Mouse (Mus musculus) small intestine, adult 2 months (tissue): Measurements from ENCODE around the gene Ebf1. TPM values are rescaled to one million over a fixed set of nuclear protein-coding genes. Genes with fewer than 3 reads are reported as not detected.
A peak's percentile ranks its signal among the peaks of the same experiment; 100 is the strongest.

Source experiments
- H3K27ac ChIP-seq: fragments of 200-500 bp; 2 replicates; pipeline ENCODE4 v1.5.1; 2012; ENCODE audit warnings: low read depth, low read length, control low read depth, inconsistent platforms; ENCODE audit not compliant: insufficient read depth
- H3K27me3 ChIP-seq: fragments of 200-500 bp; 2 replicates; pipeline ENCODE4 v1.6.1; 2012; ENCODE audit warnings: mild to moderate bottlenecking, moderate library complexity, low read length, inconsistent platforms; ENCODE audit not compliant: control insufficient read depth, insufficient read depth
- H3K36me3 ChIP-seq: fragments of 200-500 bp; 2 replicates; pipeline ENCODE4 v1.6.1; 2012; ENCODE audit warnings: mild to moderate bottlenecking, low read length, control low read depth, inconsistent platforms; ENCODE audit not compliant: control insufficient read depth, insufficient read depth
- H3K4me1 ChIP-seq: fragments of 200-500 bp; 2 replicates; pipeline ENCODE4 v1.6.1; 2012; ENCODE audit warnings: low read length, inconsistent platforms, mixed read lengths; ENCODE audit not compliant: control insufficient read depth, insufficient read depth, insufficient read length
- H3K4me3 ChIP-seq: fragments of 200-500 bp; 2 replicates; pipeline ENCODE4 v1.5.1; 2012; ENCODE audit warnings: low read depth, mild to moderate bottlenecking, control low read depth, inconsistent platforms, low read length, moderate library complexity
- CTCF ChIP-seq: fragments of 200-500 bp; IDR thresholded peaks from 2 replicates; pipeline ENCODE4 v1.5.1; 2012; ENCODE audit warnings: low read depth, mild to moderate bottlenecking, control low read depth, inconsistent platforms, low read length, moderate library complexity, mixed read lengths; ENCODE audit not compliant: insufficient replicate concordance, insufficient read length; ENCODE audit errors: extremely low read depth
- POLR2A ChIP-seq: fragments of 200-500 bp; IDR thresholded peaks from 2 replicates; pipeline ENCODE4 v1.6.1; 2012; ENCODE audit warnings: low read depth, mild to moderate bottlenecking, control low read depth, inconsistent platforms, low read length, moderate library complexity
- WGBS: fragments of 180-500 bp; shearing (Covaris S2); methylation state at CpG from one replicate; pipeline ENCODE4 v1.1.7; 2018; 5-methylcytosine and 5-hydroxymethylcytosine counted together
- polyA plus RNA-seq: library from polyadenylated mRNA; depleted of rRNA; stranded (reverse); fragments of >200 nt; gene quantifications from 2 replicates; pipeline ENCODE4 v1.2.3, GENCODE M21; 2012

Ebf1 gene
- polyA plus RNA-seq, 1 experiment: 2.5 TPM

- WGBS: 8% methylated on average over 11 of the region's 11 CpGs
- Histone ChIP-seq H3K4me1 (no peaks in the 10 kb centered on the region), H3K36me3 (no peaks in the 10 kb centered on the region), H3K27me3 (no peaks in the 10 kb centered on the region), H3K27ac (no peak overlapping the region), H3K4me3 (peak overlapping the region; percentile 9; the same call in 1 of the 2 replicates)
- TF ChIP-seq POLR2A (no peak), CTCF (peak; percentile 58; the same call in 1 of the 2 replicates)
Observed at GRCm38 (mm10) chr11:44581277-44581683, 35.8 kb upstream of the Ebf1 start.

DNA sequence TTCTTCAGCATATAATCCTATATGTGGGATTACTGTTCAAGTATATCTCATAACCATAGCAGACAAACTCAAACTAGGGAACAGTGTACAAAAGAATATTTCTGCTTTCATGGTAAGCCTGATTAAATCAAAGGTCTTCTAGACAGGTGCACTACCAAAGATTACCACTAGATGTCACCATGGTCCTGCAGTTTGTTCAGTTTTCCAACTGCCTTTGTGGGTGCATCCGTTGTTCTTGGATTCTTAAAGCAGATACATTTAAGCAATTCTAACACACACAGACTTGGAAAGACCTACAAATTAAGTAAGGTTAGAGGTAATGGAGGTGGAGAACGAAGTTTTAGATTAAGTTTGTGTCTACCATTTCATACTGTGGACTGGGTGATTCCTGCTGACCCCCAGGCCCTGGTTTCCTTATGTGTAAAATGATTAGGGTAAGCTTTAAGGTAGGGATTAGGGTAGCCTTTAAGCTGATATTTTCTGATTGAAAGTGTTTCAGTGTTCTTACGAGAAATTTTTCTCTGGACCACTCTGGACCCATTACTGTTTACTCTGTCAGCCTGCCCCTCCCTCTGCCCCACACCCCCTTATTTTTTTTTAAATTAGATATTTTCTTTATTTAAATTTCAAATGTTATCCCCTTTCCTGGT lies 30.9 kb upstream of the Ebf1 start:
- Histone ChIP-seq H3K36me3 (no peaks in the 10 kb centered on the region), H3K27ac (no peak overlapping the region), H3K27me3 (no peaks in the 10 kb centered on the region), H3K4me1 (no peaks in the 10 kb centered on the region), H3K4me3 (no peak overlapping the region)
- 13% methylated on average over 3 of the region's 3 CpGs for WGBS
- TF ChIP-seq POLR2A (no peak), CTCF (no peak)

DNA sequence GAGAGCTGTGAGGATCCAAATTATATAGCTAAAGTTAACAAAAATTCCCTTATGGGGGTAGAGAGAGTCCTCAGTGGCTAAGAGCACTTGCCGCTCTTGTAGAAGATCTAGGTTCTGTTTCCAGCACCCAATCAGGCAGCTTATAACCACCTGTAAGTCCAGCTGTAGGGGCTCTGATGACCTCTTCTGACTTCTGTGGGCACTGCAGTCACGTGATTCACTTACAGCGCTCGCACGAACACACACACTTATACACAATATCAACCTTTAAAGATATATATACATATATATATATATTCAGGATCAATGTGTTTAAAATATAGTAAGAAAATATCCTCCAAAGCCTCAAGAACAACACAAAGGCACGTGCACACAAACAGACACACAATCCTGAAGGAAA lies 24.1 kb upstream of the Ebf1 start:
- Histone ChIP-seq H3K36me3 (no peaks in the 10 kb centered on the region), H3K27me3 (no peaks in the 10 kb centered on the region), H3K4me1 (no peaks in the 10 kb centered on the region), H3K27ac (no peak overlapping the region), H3K4me3 (no peak overlapping the region)
- no peak for TF ChIP-seq CTCF
- no peak for TF ChIP-seq POLR2A
- WGBS: 90% methylated on average over 6 of the region's 6 CpGs

- TF ChIP-seq CTCF (no peak), POLR2A (no peak)
- Histone ChIP-seq H3K27me3 (no peaks in the 10 kb centered on the region), H3K27ac (no peak overlapping the region), H3K4me1 (no peaks in the 10 kb centered on the region), H3K36me3 (no peaks in the 10 kb centered on the region), H3K4me3 (no peak overlapping the region)
- WGBS: 72% methylated on average over 3 of the region's 3 CpGs
Observed at GRCm38 (mm10) chr11:44594768-44595167, 22.3 kb upstream of the Ebf1 start.

GRCm38 (mm10) chr11:44606881-44607280 lies 10.2 kb upstream of the Ebf1 start:
- H3K4me3 ChIP-seq: no peak overlapping the region
- no peak for TF ChIP-seq CTCF
- TF ChIP-seq POLR2A: no peak
- WGBS: 76% methylated on average over 8 of the region's 8 CpGs
- H3K27ac ChIP-seq: no peak overlapping the region
- H3K36me3 ChIP-seq: no peaks in the 10 kb centered on the region
- H3K4me1 ChIP-seq: no peaks in the 10 kb centered on the region
- H3K27me3 ChIP-seq: peaks cover 3% of the 10 kb centered on the region

- no peaks in the 10 kb centered on the region for H3K4me1 ChIP-seq
- no peak overlapping the region for H3K27ac ChIP-seq
- H3K27me3 ChIP-seq: peaks cover 21% of the 10 kb centered on the region
- 77% methylated on average over 11 of the region's 11 CpGs for WGBS
- H3K4me3 ChIP-seq: no peak overlapping the region
- no peak for TF ChIP-seq CTCF
- no peak for TF ChIP-seq POLR2A
- no peaks in the 10 kb centered on the region for H3K36me3 ChIP-seq
Observed at GRCm38 (mm10) chr11:44608646-44609045, 8.5 kb upstream of the Ebf1 start.

GRCm38 (mm10) chr11:44610971-44611781 lies 5.9 kb upstream of the Ebf1 start:
- Histone ChIP-seq H3K4me1 (no peaks in the 10 kb centered on the region), H3K36me3 (no peaks in the 10 kb centered on the region), H3K4me3 (peak overlapping the region; percentile 45), H3K27ac (no peak overlapping the region), H3K27me3 (peaks cover 27% of the 10 kb centered on the region)
- TF ChIP-seq POLR2A (no peak), CTCF (peak; percentile 88)
- 1% methylated on average over 45 of the region's 45 CpGs for WGBS
